Mouse (Mus musculus) C2C12 (cell line): ENCODE data around the gene Ppfibp1. TPM values are rescaled to one million over a fixed set of nuclear protein-coding genes. Genes with fewer than 3 reads are reported as not detected.
A peak's percentile ranks its signal among the peaks of the same experiment; 100 is the strongest.

Experiments
- H3K27me3 ChIP-seq: one replicate; pipeline ENCODE4 v1.6.1; 2011; ENCODE audit not compliant: control insufficient read depth, insufficient read depth, insufficient read length
- H3K36me3 ChIP-seq: one replicate; pipeline ENCODE4 v1.6.1; 2011; ENCODE audit not compliant: control insufficient read depth, insufficient read depth
- H3K4me3 ChIP-seq: one replicate; pipeline ENCODE4 v1.5.1; 2011; ENCODE audit warnings: mild to moderate bottlenecking, control low read depth; ENCODE audit not compliant: poor library complexity, insufficient read depth, severe bottlenecking
- H3K79me2 ChIP-seq: one replicate; pipeline ENCODE4 v1.6.1; 2011; ENCODE audit not compliant: control insufficient read depth, insufficient read depth
- H3K79me3 ChIP-seq: one replicate; pipeline ENCODE4 v1.6.1; 2011; ENCODE audit warnings: low read depth, control low read depth
- H3ac ChIP-seq: one replicate; pipeline ENCODE3; 2011; ENCODE audit warnings: low read depth; ENCODE audit not compliant: control insufficient read depth, insufficient read length
- CEBPB ChIP-seq: IDR thresholded peaks from one replicate; pipeline ENCODE4 v1.6.1; 2011; ENCODE audit warnings: low read depth, mild to moderate bottlenecking, control low read depth, moderate library complexity
- CTCF ChIP-seq: IDR thresholded peaks from one replicate; pipeline ENCODE4 v1.5.1; 2011; ENCODE audit not compliant: control insufficient read depth, insufficient read depth, insufficient read length
- FOSL1 ChIP-seq: IDR thresholded peaks from one replicate; pipeline ENCODE4 v1.8.0; 2011; ENCODE audit warnings: mild to moderate bottlenecking, low read length; ENCODE audit not compliant: poor library complexity, insufficient read depth, severe bottlenecking
- MAX ChIP-seq: IDR thresholded peaks from one replicate; pipeline ENCODE4 v1.6.1; 2011; ENCODE audit warnings: mild to moderate bottlenecking, control low read depth
- MYOD1 ChIP-seq: IDR thresholded peaks from one replicate; pipeline ENCODE4 v1.6.1; 2011; ENCODE audit warnings: low read depth; ENCODE audit not compliant: control insufficient read depth, insufficient read length
- MYOG ChIP-seq: IDR thresholded peaks from one replicate; pipeline ENCODE4 v1.6.1; 2011; ENCODE audit not compliant: control insufficient read depth, insufficient read length; ENCODE audit errors: extremely low read depth
- USF1 ChIP-seq: IDR thresholded peaks from one replicate; pipeline ENCODE4 v1.6.1; 2011; ENCODE audit warnings: low read depth, mild to moderate bottlenecking, control low read depth, moderate library complexity
- polyA plus RNA-seq: library from polyadenylated mRNA; unstranded; fragments of >200 nt; fragmentation: generic; extraction: Trizol; gene quantifications from one replicate; pipeline ENCODE4 v1.2.1, GENCODE M21; 2012; ENCODE audit warnings: missing spikeins

Ppfibp1 gene
- polyA plus RNA-seq, 1 experiment, result 61.1 TPM

DNA sequence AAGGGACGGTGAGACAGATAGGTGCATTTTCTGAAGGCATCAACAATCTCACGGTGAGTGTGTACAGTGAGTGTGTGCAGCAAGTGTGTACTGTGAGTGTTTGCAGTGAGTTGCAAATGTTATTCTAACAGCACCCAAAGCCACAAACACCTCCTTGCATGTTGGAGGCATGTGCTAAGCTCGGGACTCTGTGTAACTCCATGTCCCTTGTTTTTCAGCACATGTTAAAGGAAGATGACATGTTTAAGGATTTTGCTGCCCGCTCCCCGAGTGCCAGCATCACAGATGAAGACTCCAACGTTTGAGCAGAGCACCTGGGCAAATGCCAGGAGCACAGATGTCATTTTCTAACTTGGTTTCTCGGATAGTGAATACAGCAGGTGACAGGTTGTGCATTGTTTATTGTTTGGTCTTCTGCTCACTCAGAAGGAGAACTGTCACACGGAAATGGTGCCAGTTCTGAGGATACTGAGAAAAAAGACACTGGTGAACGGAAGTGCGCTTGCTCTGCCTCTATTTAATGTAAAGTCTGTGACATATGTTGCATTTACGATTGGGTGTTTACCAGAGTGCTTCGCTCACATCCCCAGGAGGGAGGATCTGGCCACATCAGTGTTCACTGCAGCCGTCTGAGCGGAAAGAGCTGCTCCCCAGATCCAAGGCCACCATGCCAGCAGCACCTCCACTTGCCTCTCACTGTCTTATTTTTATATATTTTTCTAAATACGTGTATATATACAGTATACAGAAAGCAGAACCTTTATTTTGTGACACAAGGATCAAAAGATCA is 142.0 kb downstream of the Ppfibp1 start:
- H3K27me3 ChIP-seq, result no peaks in the 10 kb centered on the region
- TF ChIP-seq MYOG (no peak), CTCF (no peak), MYOD1 (no peak), USF1 (no peak), FOSL1 (no peak), MAX (no peak), CEBPB (no peak)
- peaks cover 76% of the 10 kb centered on the region for H3K36me3 ChIP-seq
- H3K79me3 ChIP-seq, result no peaks in the 10 kb centered on the region
- no peaks in the 10 kb centered on the region for H3K79me2 ChIP-seq
- H3K4me3 ChIP-seq, result no peak overlapping the region
- no peak overlapping the region for H3ac ChIP-seq

GRCm38 (mm10) chr6:147032303-147032925 is 144.1 kb downstream of the Ppfibp1 start, which contains the start of gene Rep15:
Rep15 (plus strand) TSS chr6:147032584.
- Histone ChIP-seq H3K79me3 (no peaks in the 10 kb centered on the region), H3K36me3 (peaks cover 57% of the 10 kb centered on the region), H3K79me2 (no peaks in the 10 kb centered on the region), H3ac (no peak within 1 kb of the TSS), H3K27me3 (no peaks in the 10 kb centered on the region), H3K4me3 (no peak within 1 kb of the TSS)
- TF ChIP-seq MAX (no peak), FOSL1 (no peak), MYOG (no peak), USF1 (no peak), CTCF (no peak), MYOD1 (no peak), CEBPB (no peak)

DNA sequence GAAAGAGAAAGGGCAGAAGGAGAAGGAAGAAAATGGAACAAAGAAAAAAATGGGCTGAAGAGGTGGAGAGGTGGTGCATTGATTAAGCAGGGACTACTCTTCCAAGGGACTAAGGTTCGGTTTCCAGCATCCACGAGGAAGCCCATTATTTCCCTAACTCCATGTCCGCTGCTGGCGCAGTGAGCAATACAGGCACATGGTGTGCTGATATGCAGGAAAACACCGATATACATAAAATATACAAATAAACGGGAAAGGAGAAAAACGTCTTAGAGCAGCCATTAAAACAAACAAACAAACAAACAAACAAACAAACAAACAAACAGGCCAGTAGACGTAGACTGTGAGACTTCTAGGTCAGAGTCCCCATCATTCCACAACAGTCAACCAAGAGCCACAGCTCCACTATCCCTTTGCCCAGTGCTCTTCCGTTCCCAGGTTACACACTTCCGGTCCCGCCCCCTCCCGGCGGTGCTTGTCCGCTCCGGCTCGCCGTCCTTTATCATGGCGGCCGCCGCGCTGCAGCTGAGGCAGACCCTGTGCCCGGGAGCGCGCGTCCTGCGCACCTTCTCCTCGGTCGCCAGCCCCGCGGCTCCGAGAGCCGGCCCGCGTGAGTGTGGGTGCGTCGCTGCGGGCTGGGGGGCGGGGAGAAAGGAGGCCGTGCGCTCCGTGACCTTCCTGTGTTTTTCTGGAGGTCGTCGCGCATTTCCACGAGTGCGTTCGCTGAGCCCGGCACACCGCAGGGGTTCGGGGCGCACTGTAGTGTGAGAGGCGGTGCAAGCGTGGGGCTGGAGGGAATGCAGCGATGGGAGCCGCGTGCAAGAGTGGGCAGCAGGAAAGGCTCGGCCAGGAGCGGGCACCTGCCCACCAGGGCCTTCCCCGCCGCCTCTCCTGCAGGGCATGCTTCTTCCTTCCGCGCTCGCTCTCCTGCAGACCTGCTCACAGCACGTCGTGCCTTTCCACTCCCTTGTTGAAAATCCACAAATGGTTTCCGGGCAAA is 154.3 kb downstream of the Ppfibp1 start, which contains the start of gene Mrps35:
Mrps35 (plus strand) TSS at position 474 of the 1,000 bp plus-strand sequence.
- Histone ChIP-seq H3K36me3 (peaks cover 15% of the 10 kb centered on the region), H3K79me2 (peaks cover 38% of the 10 kb centered on the region), H3K79me3 (peaks cover 16% of the 10 kb centered on the region), H3K4me3 (peak within 1 kb of the TSS; percentile 78), H3K27me3 (no peaks in the 10 kb centered on the region), H3ac (peak within 1 kb of the TSS; percentile 97)
- TF ChIP-seq CTCF (no peak), MAX (peak; percentile 44)

- Histone ChIP-seq H3K79me2 (peaks cover 38% of the 10 kb centered on the region), H3K36me3 (peaks cover 26% of the 10 kb centered on the region), H3K4me3 (peak overlapping the region; percentile 78), H3K79me3 (peaks cover 16% of the 10 kb centered on the region), H3ac (no peak overlapping the region), H3K27me3 (no peaks in the 10 kb centered on the region)
- TF ChIP-seq MYOG (no peak), MYOD1 (no peak), USF1 (no peak), CEBPB (no peak), CTCF (no peak), FOSL1 (no peak)
Observed at GRCm38 (mm10) chr6:147043633-147044032, 155.3 kb downstream of the Ppfibp1 start.

DNA sequence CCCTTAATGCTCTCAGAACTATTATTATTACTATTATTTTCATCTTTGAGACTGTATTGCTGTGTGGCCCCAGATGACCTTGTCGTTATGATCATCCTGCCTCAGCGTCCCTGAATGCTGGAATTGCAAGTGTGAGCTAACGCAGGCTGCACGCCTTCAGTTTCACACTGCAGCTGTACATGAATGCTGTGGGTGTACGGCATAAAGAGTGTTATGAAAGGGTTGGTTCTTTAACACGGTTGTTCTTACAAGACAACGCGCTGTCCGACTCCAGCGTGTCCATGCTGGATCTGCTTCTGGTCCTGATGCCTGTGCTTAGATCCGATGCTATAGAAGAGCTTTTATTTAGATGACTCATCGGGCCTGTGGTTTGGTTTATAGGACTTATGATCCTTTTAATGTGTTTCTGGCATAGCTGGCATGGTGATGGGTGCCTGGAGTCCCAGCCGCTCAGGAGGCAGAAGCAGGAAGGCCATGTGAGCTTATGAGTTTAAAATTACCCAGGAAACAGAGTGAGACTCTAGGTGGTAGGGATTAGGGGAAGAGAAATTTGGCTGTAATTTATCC is 161.0 kb downstream of the Ppfibp1 start:
- Histone ChIP-seq H3K79me2 (peaks cover 19% of the 10 kb centered on the region), H3K27me3 (no peaks in the 10 kb centered on the region), H3K4me3 (no peak overlapping the region), H3ac (no peak overlapping the region), H3K36me3 (peaks cover 62% of the 10 kb centered on the region), H3K79me3 (peaks cover 2% of the 10 kb centered on the region)
- no peak for TF ChIP-seq FOSL1
- TF ChIP-seq MYOG, result no peak
- no peak for TF ChIP-seq CEBPB
- no peak for TF ChIP-seq MYOD1
- TF ChIP-seq USF1, result no peak
- TF ChIP-seq CTCF, result no peak
- no peak for TF ChIP-seq MAX
